ENCODE assay signal across 16 mouse cellular contexts in genomic region chr17:30222837-30223236, GRCm38 (mm10).
"Had no signal": no experiment of that assay in that cellular context is flagged by ENCODE, and none has a peak within 500 bp of the region (broad histone marks: within the 10 kb centered on the region; RNA-seq: fewer than 3 reads in every experiment).

No protein-coding gene starts in this region.

- ATAC-seq: intestine, embryonic 16.5 days; liver, postnatal 0 days had no signal

- H3K27me3 ChIP-seq: kidney, embryonic 15.5 days; liver, embryonic 13.5 days; lung, embryonic 15.5 days; neural tube, embryonic 13.5 days; stomach, embryonic 15.5 days had no signal

- H3K9ac ChIP-seq: kidney, embryonic 15.5 days; liver, embryonic 13.5 days; liver, postnatal 0 days; lung, embryonic 15.5 days; neural tube, embryonic 13.5 days; stomach, embryonic 15.5 days had no signal

- DNase-seq: kidney, adult 2 months; kidney, postnatal 14 days; liver; liver, embryonic 13.5 days; liver, postnatal 0 days; lung, postnatal 14 days; right cerebral cortex, postnatal 14 days; thymus, adult 2 months; thymus, postnatal 36 days had no signal

- H3K4me3 ChIP-seq: kidney, embryonic 15.5 days; liver, embryonic 13.5 days; lung, embryonic 15.5 days; megakaryocyte, embryonic 14.5 days; neural tube, embryonic 13.5 days; stomach, embryonic 15.5 days had no signal

- H3K27ac ChIP-seq: kidney, embryonic 15.5 days; liver, embryonic 13.5 days; lung, embryonic 15.5 days; macrophage; neural tube, embryonic 13.5 days; stomach, embryonic 15.5 days had no signal

- H3K9me3 ChIP-seq: kidney, embryonic 15.5 days; liver, embryonic 13.5 days; lung, embryonic 15.5 days; megakaryocyte, embryonic 14.5 days; neural tube, embryonic 13.5 days; stomach, embryonic 15.5 days had no signal

- H3K4me1 ChIP-seq: liver, embryonic 13.5 days had no signal

- H3K4me2 ChIP-seq: kidney, embryonic 15.5 days; liver, embryonic 13.5 days; lung, embryonic 15.5 days; neural tube, embryonic 13.5 days; stomach, embryonic 15.5 days had no signal

- H3K36me3 ChIP-seq: liver, embryonic 13.5 days; stomach, embryonic 15.5 days had no signal
